Mouse (Mus musculus): Measurements from ENCODE around the gene Rnf187. TPM values are rescaled to one million over a fixed set of nuclear protein-coding genes. Genes with fewer than 3 reads are reported as not detected.
A peak's percentile ranks its signal among the peaks of the same experiment; 100 is the strongest.

Rnf187 gene
- polyA plus RNA-seq, 1 experiment from 2014 or later = 238 TPM

- peak; percentile 94 for DNase-seq (ENCODE audit: low spot score)
- H3K4me3 ChIP-seq = peak within 1 kb of the TSS; percentile 65
- no peaks in the 10 kb centered on the region for H3K9me3 ChIP-seq (replicated peaks)
- H3K27me3 ChIP-seq (ENCODE audit: low read depth, poor library complexity, severe bottlenecking) = no peaks in the 10 kb centered on the region
- WGBS = under 1% methylated on average over 40 of the region's 40 CpGs
- H3K4me1 ChIP-seq = peaks cover 14% of the 10 kb centered on the region
- peaks cover 35% of the 10 kb centered on the region for H3K36me3 ChIP-seq
- peak within 1 kb of the TSS; percentile 93 for H3K27ac ChIP-seq
These were observed 35.0 kb downstream of the Rnf187 start, which contains the start of gene Zfp39 for GRCm38 (mm10) chr11:58903511-58904409. Zfp39 (minus strand) TSS chr11:58904225.

- H3K27ac ChIP-seq = no peak overlapping the region
- H3K4me3 ChIP-seq = no peak overlapping the region
- no peaks in the 10 kb centered on the region for H3K27me3 ChIP-seq (ENCODE audit: low read depth, poor library complexity, severe bottlenecking)
- no peak for DNase-seq (ENCODE audit: low spot score)
- no peaks in the 10 kb centered on the region for H3K9me3 ChIP-seq (replicated peaks)
- peaks cover 55% of the 10 kb centered on the region for H3K36me3 ChIP-seq
- peaks cover 14% of the 10 kb centered on the region for H3K4me1 ChIP-seq
These were observed 37.6 kb downstream of the Rnf187 start for GRCm38 (mm10) chr11:58901080-58901479.

GRCm38 (mm10) chr11:58897485-58897884 is 41.2 kb downstream of the Rnf187 start:
- H3K4me1 ChIP-seq = no peaks in the 10 kb centered on the region
- no peak overlapping the region for H3K4me3 ChIP-seq
- H3K36me3 ChIP-seq = peaks cover 78% of the 10 kb centered on the region
- no peak for DNase-seq (ENCODE audit: low spot score)
- no peaks in the 10 kb centered on the region for H3K9me3 ChIP-seq (replicated peaks)
- no peak overlapping the region for H3K27ac ChIP-seq
- H3K27me3 ChIP-seq (ENCODE audit: low read depth, poor library complexity, severe bottlenecking) = no peaks in the 10 kb centered on the region
- 93% methylated on average over 6 of the region's 6 CpGs for WGBS

GRCm38 (mm10) chr11:58894456-58894855 is 44.3 kb downstream of the Rnf187 start:
- H3K9me3 ChIP-seq (replicated peaks) = no peaks in the 10 kb centered on the region
- WGBS = 53% methylated on average over 6 of the region's 6 CpGs
- no peaks in the 10 kb centered on the region for H3K27me3 ChIP-seq (ENCODE audit: low read depth, poor library complexity, severe bottlenecking)
- no peak overlapping the region for H3K4me3 ChIP-seq
- DNase-seq (ENCODE audit: low spot score) = no peak
- peaks cover 83% of the 10 kb centered on the region for H3K36me3 ChIP-seq
- H3K4me1 ChIP-seq = no peaks in the 10 kb centered on the region
- H3K27ac ChIP-seq = no peak overlapping the region

- no peaks in the 10 kb centered on the region for H3K9me3 ChIP-seq (replicated peaks)
- no peak overlapping the region for H3K27ac ChIP-seq
- WGBS = 94% methylated on average over 10 of the region's 10 CpGs
- no peaks in the 10 kb centered on the region for H3K4me1 ChIP-seq
- H3K27me3 ChIP-seq (ENCODE audit: low read depth, poor library complexity, severe bottlenecking) = no peaks in the 10 kb centered on the region
- DNase-seq (ENCODE audit: low spot score) = no peak
- H3K36me3 ChIP-seq = peaks cover 72% of the 10 kb centered on the region
- no peak overlapping the region for H3K4me3 ChIP-seq
These were observed 48.2 kb downstream of the Rnf187 start for GRCm38 (mm10) chr11:58890511-58890910.

- Histone ChIP-seq H3K9me3 (replicated peaks) (no peaks in the 10 kb centered on the region), H3K4me1 (no peaks in the 10 kb centered on the region), H3K4me3 (no peak overlapping the region), H3K36me3 (peaks cover 57% of the 10 kb centered on the region), H3K27ac (no peak overlapping the region), H3K27me3 (ENCODE audit: low read depth, poor library complexity, severe bottlenecking) (no peaks in the 10 kb centered on the region)
- no peak for DNase-seq (ENCODE audit: low spot score)
- 84% methylated on average over 8 of the region's 8 CpGs for WGBS
These were observed 55.0 kb downstream of the Rnf187 start for GRCm38 (mm10) chr11:58883756-58884155.

Small RNAs within 50 kb of the gene (microRNA-seq; reads per million reads assigned to microRNA genes)
- gene Gm44313 = not detected

Other genes with a start within 250 kb of the Rnf187 start
- gene Olfr319, start 239.8 kb downstream of the Rnf187 start, polyA plus RNA-seq (2016; fragmentation: Nextera tagmentation; extraction: Ambion mirVana) = not detected in 2 replicates
- not detected in 2 replicates for gene Olfr318, start 214.9 kb downstream of the Rnf187 start, polyA plus RNA-seq (2016; fragmentation: Nextera tagmentation; extraction: Ambion mirVana)
- not detected in 2 replicates for gene Olfr317, start 199.7 kb downstream of the Rnf187 start, polyA plus RNA-seq (2016; fragmentation: Nextera tagmentation; extraction: Ambion mirVana)
- not detected in 2 replicates for gene Olfr316, start 186.2 kb downstream of the Rnf187 start, polyA plus RNA-seq (2016; fragmentation: Nextera tagmentation; extraction: Ambion mirVana)
- not detected in 2 replicates for gene Olfr315, start 165.7 kb downstream of the Rnf187 start, polyA plus RNA-seq (2016; fragmentation: Nextera tagmentation; extraction: Ambion mirVana)
- not detected in 2 replicates for gene Olfr314, start 156.0 kb downstream of the Rnf187 start, polyA plus RNA-seq (2016; fragmentation: Nextera tagmentation; extraction: Ambion mirVana)
- gene Fam183b, start 137.0 kb downstream of the Rnf187 start, polyA plus RNA-seq (2016; fragmentation: Nextera tagmentation; extraction: Ambion mirVana) = not detected in 2 replicates
- not detected in 2 replicates for gene Olfr313, start 123.9 kb downstream of the Rnf187 start, polyA plus RNA-seq (2016; fragmentation: Nextera tagmentation; extraction: Ambion mirVana)
- not detected in 2 replicates for gene Olfr312, start 109.7 kb downstream of the Rnf187 start, polyA plus RNA-seq (2016; fragmentation: Nextera tagmentation; extraction: Ambion mirVana)
- gene Olfr311, start 99.7 kb downstream of the Rnf187 start, polyA plus RNA-seq (2016; fragmentation: Nextera tagmentation; extraction: Ambion mirVana) = not detected in 2 replicates
- 7.8 and 11.0 TPM in 2 replicates for gene Gm12258, start 91.8 kb downstream of the Rnf187 start, polyA plus RNA-seq (2016; fragmentation: Nextera tagmentation; extraction: Ambion mirVana)
- 8.6 and 10.9 TPM in 2 replicates for gene 2810021J22Rik, start 71.7 kb downstream of the Rnf187 start, polyA plus RNA-seq (2016; fragmentation: Nextera tagmentation; extraction: Ambion mirVana)
- 5.7 and 6.9 TPM in 2 replicates for gene Zfp39, start 34.7 kb downstream of the Rnf187 start, polyA plus RNA-seq (2016; fragmentation: Nextera tagmentation; extraction: Ambion mirVana)
- gene Btnl10, start 21.0 kb downstream of the Rnf187 start, polyA plus RNA-seq (2016; fragmentation: Nextera tagmentation; extraction: Ambion mirVana) = 0.05 TPM in 1 of 2 replicates, not detected in the other
- 3.2 and 4.5 TPM in 2 replicates for gene Hist3h2ba, start 10.0 kb upstream of the Rnf187 start, polyA plus RNA-seq (2016; fragmentation: Nextera tagmentation; extraction: Ambion mirVana)
- gene Hist3h2a, start 15.8 kb upstream of the Rnf187 start, polyA plus RNA-seq (2016; fragmentation: Nextera tagmentation; extraction: Ambion mirVana) = 8.4 and 11.3 TPM in 2 replicates
- 0.31 and 0.35 TPM in 2 replicates for gene Trim17, start 15.8 kb upstream of the Rnf187 start, polyA plus RNA-seq (2016; fragmentation: Nextera tagmentation; extraction: Ambion mirVana)
- gene Trim11, start 39.2 kb upstream of the Rnf187 start, polyA plus RNA-seq (2016; fragmentation: Nextera tagmentation; extraction: Ambion mirVana) = 17.8 and 20.7 TPM in 2 replicates
- 0.11 and 0.13 TPM in 2 replicates for gene Obscn, start 197.5 kb upstream of the Rnf187 start, polyA plus RNA-seq (2016; fragmentation: Nextera tagmentation; extraction: Ambion mirVana)
- 3.3 and 4.5 TPM in 2 replicates for gene Iba57, start 224.8 kb upstream of the Rnf187 start, polyA plus RNA-seq (2016; fragmentation: Nextera tagmentation; extraction: Ambion mirVana)
- gene Gjc2, start 244.3 kb upstream of the Rnf187 start, polyA plus RNA-seq (2016; fragmentation: Nextera tagmentation; extraction: Ambion mirVana) = 0.23 TPM in 1 of 2 replicates, not detected in the other